Mouse (Mus musculus): ENCODE measurements at regions not wholly inside any gene's neighbourhood (a gene's known extent, or its start where the extent isn't known, plus 50 kb on each side); places are given as distances from the start of the nearest gene placed in this dataset.

GRCm38 (mm10) chr17:45882682-45883081 lies 149.0 kb upstream of the 1600014C23Rik start:
- Histone ChIP-seq H3K36me3 (no peaks in the 10 kb centered on the region), H3K4me1 (peaks cover 44% of the 10 kb centered on the region), H3K27me3 (ENCODE audit: insufficient read depth, poor library complexity, severe bottlenecking) (peaks cover 14% of the 10 kb centered on the region; the same call in 1 of the 2 replicates), H3K27ac (no peak overlapping the region), H3K9me3 (no peaks in the 10 kb centered on the region), H3K4me3 (no peak overlapping the region)
- DNase-seq (ENCODE audit: low spot score) = no peak
- WGBS = 59% methylated on average over 3 of the region's 3 CpGs

- DNase-seq (ENCODE audit: low spot score) = no peak
- Histone ChIP-seq H3K4me3 (no peak overlapping the region), H3K4me1 (peaks cover 42% of the 10 kb centered on the region), H3K9me3 (no peaks in the 10 kb centered on the region), H3K27ac (no peak overlapping the region), H3K36me3 (no peaks in the 10 kb centered on the region), H3K27me3 (ENCODE audit: insufficient read depth, poor library complexity, severe bottlenecking) (peaks cover 17% of the 10 kb centered on the region; the same call in 1 of the 2 replicates)
- WGBS = 91% methylated on average over 9 of the region's 9 CpGs
Measured at GRCm38 (mm10) chr17:45881284-45881683, 147.6 kb upstream of the 1600014C23Rik start.

GRCm38 (mm10) chr17:45880761-45881160 lies 147.1 kb upstream of the 1600014C23Rik start:
- Histone ChIP-seq H3K4me1 (peaks cover 41% of the 10 kb centered on the region), H3K9me3 (no peaks in the 10 kb centered on the region), H3K4me3 (no peak overlapping the region), H3K27me3 (ENCODE audit: insufficient read depth, poor library complexity, severe bottlenecking) (peaks cover 22% of the 10 kb centered on the region; the same call in 1 of the 2 replicates), H3K36me3 (no peaks in the 10 kb centered on the region), H3K27ac (no peak overlapping the region)
- no peak for DNase-seq (ENCODE audit: low spot score)
- WGBS = 86% methylated on average over 6 of the region's 6 CpGs

GRCm38 (mm10) chr17:45879478-45880250 lies 146.0 kb upstream of the 1600014C23Rik start:
- Histone ChIP-seq H3K27me3 (ENCODE audit: insufficient read depth, poor library complexity, severe bottlenecking) (peaks cover 24% of the 10 kb centered on the region; the same call in 1 of the 2 replicates), H3K9me3 (no peaks in the 10 kb centered on the region), H3K27ac (no peak overlapping the region), H3K36me3 (no peaks in the 10 kb centered on the region), H3K4me1 (peaks cover 33% of the 10 kb centered on the region), H3K4me3 (no peak overlapping the region)
- no peak for DNase-seq (ENCODE audit: low spot score)
- WGBS = 73% methylated on average over 6 of the region's 6 CpGs

- H3K4me3 ChIP-seq = no peak overlapping the region
- 85% methylated on average over 6 of the region's 6 CpGs for WGBS
- peaks cover 37% of the 10 kb centered on the region for H3K4me1 ChIP-seq
- H3K36me3 ChIP-seq = no peaks in the 10 kb centered on the region
- no peaks in the 10 kb centered on the region for H3K9me3 ChIP-seq
- H3K27me3 ChIP-seq (ENCODE audit: insufficient read depth, poor library complexity, severe bottlenecking) = peaks cover 32% of the 10 kb centered on the region
- DNase-seq (ENCODE audit: low spot score) = no peak
- no peak overlapping the region for H3K27ac ChIP-seq
Measured at GRCm38 (mm10) chr17:45878394-45878793, 144.8 kb upstream of the 1600014C23Rik start.

DNA sequence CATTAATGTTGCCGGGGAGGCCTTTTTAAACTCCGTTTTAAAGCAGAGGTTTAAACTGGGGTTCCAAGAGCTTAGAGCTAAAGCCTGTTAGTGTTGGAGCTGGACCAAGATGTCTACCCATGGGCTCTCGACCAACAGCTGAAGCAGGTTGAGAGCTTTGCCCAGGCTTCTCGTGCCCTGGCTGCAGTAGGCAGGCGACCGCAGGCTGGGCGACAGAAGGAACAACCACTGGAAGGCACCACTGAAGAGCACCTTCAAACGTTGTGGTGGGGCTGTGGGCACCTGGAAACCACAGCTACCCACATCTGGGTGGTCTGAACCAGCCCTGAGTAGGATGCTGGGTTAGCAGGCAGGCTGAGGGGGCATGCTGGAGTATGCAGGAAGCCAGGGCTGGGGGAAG lies 141.7 kb upstream of the 1600014C23Rik start:
- Histone ChIP-seq H3K4me1 (peaks cover 55% of the 10 kb centered on the region), H3K27ac (no peak overlapping the region), H3K36me3 (no peaks in the 10 kb centered on the region), H3K9me3 (no peaks in the 10 kb centered on the region), H3K27me3 (ENCODE audit: insufficient read depth, poor library complexity, severe bottlenecking) (peaks cover 58% of the 10 kb centered on the region), H3K4me3 (no peak overlapping the region)
- WGBS = 90% methylated on average over 8 of the region's 8 CpGs
- no peak for DNase-seq (ENCODE audit: low spot score)

DNA sequence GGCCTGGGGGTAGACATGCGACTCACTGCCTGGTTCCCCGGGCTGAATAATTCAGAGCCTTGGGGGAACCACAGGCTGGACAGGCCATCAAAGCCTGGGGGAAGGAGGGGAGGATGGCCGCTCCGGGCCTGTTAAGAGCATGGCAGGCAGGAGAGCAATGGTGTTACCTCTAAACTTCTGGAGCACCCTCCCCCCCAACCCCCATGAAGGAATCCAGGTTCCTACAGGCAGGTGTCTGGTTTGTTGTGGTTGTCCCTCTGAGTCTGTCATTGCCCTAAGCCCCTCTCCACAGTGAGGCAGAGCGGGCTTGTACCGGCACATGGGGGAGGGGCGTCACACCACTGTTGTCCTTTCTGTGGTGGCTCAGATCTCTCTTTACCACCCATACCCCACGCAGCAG lies 140.4 kb upstream of the 1600014C23Rik start:
- no peak for DNase-seq (ENCODE audit: low spot score)
- peaks cover 6% of the 10 kb centered on the region; the same call in 1 of the 2 replicates for H3K9me3 ChIP-seq
- H3K4me1 ChIP-seq = peaks cover 54% of the 10 kb centered on the region
- H3K4me3 ChIP-seq = peak overlapping the region; percentile 22
- 17% methylated on average over 8 of the region's 8 CpGs for WGBS
- peaks cover 58% of the 10 kb centered on the region for H3K27me3 ChIP-seq (ENCODE audit: insufficient read depth, poor library complexity, severe bottlenecking)
- H3K27ac ChIP-seq = peak overlapping the region; percentile 77
- H3K36me3 ChIP-seq = no peaks in the 10 kb centered on the region

DNA sequence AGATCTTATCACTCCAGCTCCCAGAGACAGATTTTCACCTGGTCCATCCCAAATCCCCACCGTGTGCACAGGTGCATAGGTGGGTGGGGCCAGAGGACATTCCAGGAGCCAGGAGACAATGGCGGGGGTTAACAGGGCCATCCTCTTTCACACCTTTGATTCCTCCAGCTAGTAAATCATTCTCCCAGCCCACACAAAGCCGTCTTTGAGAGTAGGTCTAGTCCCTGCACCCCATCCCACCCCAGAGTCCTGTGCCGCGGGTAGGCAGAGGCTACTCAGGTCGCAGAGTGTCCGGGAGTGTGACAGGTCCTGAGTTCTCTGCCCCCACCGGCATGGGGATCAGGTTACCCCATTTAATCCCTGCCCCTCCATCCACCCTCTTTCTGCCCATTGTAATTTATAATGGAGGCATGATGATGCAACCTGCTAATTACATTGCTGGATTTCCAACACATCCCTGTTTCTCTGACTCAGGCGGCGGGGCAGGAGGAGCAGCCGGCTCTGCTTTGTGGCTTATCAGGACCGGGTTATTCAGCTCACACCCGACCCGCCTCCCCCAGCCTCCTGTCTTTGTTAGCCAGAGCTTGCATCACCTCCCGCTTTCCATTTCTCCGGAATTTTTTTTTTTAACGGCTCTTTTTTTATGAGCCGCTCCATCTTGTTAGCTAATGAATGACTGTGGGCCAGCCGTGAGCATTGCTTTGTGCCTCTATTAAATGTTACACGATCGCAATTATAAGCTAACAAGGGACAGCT lies 139.7 kb upstream of the 1600014C23Rik start:
- peaks cover 58% of the 10 kb centered on the region for H3K27me3 ChIP-seq (ENCODE audit: insufficient read depth, poor library complexity, severe bottlenecking)
- DNase-seq (ENCODE audit: low spot score) = no peak
- H3K4me1 ChIP-seq = peaks cover 60% of the 10 kb centered on the region
- peaks cover 6% of the 10 kb centered on the region; the same call in 1 of the 2 replicates for H3K9me3 ChIP-seq
- peak overlapping the region; percentile 77 for H3K27ac ChIP-seq
- no peaks in the 10 kb centered on the region for H3K36me3 ChIP-seq
- WGBS = 6% methylated on average over 21 of the region's 21 CpGs
- peak overlapping the region; percentile 22; the same call in 1 of the 2 replicates for H3K4me3 ChIP-seq

GRCm38 (mm10) chr17:45871666-45872653 lies 138.3 kb upstream of the 1600014C23Rik start:
- peaks cover 6% of the 10 kb centered on the region; the same call in 1 of the 2 replicates for H3K9me3 ChIP-seq
- H3K27ac ChIP-seq = peak overlapping the region; percentile 33; the same call in 1 of the 2 replicates
- no peak overlapping the region for H3K4me3 ChIP-seq
- no peaks in the 10 kb centered on the region for H3K36me3 ChIP-seq
- peaks cover 63% of the 10 kb centered on the region for H3K4me1 ChIP-seq
- 50% methylated on average over 22 of the region's 22 CpGs for WGBS
- no peak for DNase-seq (ENCODE audit: low spot score)
- H3K27me3 ChIP-seq (ENCODE audit: insufficient read depth, poor library complexity, severe bottlenecking) = peaks cover 57% of the 10 kb centered on the region

GRCm38 (mm10) chr17:45871067-45871466 lies 137.4 kb upstream of the 1600014C23Rik start:
- DNase-seq (ENCODE audit: low spot score) = no peak
- H3K27ac ChIP-seq = no peak overlapping the region
- peaks cover 55% of the 10 kb centered on the region for H3K27me3 ChIP-seq (ENCODE audit: insufficient read depth, poor library complexity, severe bottlenecking)
- 82% methylated on average over 9 of the region's 9 CpGs for WGBS
- H3K9me3 ChIP-seq = peaks cover 6% of the 10 kb centered on the region; the same call in 1 of the 2 replicates
- H3K36me3 ChIP-seq = no peaks in the 10 kb centered on the region
- peaks cover 64% of the 10 kb centered on the region for H3K4me1 ChIP-seq
- no peak overlapping the region for H3K4me3 ChIP-seq

DNA sequence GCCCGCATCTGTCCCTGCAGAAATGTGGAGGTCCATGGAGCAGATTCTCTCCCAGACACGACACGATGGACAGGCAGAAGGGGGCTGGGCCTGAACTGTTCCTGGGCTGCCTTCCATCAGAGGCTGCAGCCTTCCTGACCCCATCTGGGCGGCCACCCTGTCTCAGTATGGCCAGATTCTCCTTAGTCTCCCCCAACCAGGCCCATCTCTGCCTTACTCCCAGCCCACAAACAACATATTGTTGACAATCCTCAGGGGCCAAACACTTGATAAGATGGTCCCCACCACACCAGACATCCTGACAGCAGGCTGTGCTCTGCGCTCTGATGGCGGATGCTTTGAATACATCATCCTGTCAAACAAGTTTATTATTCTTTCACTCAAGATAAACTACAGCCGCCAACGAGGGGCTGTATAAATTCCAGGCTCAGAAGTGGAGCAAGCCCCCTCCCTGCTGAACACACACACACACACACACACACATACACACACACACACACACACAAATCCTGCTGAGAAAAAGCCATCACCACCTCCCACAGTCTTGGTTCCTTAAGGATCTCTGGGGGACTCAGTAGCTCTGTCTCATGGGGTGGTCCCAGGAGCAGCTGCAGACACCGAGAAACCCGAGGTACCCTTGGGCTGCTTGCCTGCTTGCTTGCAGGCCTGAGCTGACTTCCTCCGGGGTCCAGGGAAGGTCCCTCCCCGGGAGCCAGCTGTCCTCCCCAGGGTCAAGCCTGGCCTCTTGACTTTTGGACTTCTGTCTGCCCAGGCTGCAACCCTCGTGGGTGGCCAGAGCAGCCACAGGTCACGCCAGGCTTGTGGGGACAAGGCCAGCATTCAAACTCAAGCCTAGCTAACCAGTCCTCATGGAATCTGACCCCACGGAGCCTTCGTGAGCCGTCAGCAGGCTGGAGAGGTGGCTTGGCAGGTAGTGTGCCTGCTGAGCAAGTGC lies 135.6 kb upstream of the 1600014C23Rik start:
- peaks cover 40% of the 10 kb centered on the region for H3K27me3 ChIP-seq (ENCODE audit: insufficient read depth, poor library complexity, severe bottlenecking)
- peak overlapping the region; percentile 62 for H3K27ac ChIP-seq
- no peak for DNase-seq (ENCODE audit: low spot score)
- no peaks in the 10 kb centered on the region for H3K36me3 ChIP-seq
- peaks cover 6% of the 10 kb centered on the region; the same call in 1 of the 2 replicates for H3K9me3 ChIP-seq
- WGBS = 49% methylated on average over 17 of the region's 17 CpGs
- H3K4me1 ChIP-seq = peaks cover 76% of the 10 kb centered on the region
- H3K4me3 ChIP-seq = no peak overlapping the region

Measured in heart, embryonic 10.5 days (tissue).